8 mouse cellular contexts compared by ENCODE assay signal in the genomic region with DNA sequence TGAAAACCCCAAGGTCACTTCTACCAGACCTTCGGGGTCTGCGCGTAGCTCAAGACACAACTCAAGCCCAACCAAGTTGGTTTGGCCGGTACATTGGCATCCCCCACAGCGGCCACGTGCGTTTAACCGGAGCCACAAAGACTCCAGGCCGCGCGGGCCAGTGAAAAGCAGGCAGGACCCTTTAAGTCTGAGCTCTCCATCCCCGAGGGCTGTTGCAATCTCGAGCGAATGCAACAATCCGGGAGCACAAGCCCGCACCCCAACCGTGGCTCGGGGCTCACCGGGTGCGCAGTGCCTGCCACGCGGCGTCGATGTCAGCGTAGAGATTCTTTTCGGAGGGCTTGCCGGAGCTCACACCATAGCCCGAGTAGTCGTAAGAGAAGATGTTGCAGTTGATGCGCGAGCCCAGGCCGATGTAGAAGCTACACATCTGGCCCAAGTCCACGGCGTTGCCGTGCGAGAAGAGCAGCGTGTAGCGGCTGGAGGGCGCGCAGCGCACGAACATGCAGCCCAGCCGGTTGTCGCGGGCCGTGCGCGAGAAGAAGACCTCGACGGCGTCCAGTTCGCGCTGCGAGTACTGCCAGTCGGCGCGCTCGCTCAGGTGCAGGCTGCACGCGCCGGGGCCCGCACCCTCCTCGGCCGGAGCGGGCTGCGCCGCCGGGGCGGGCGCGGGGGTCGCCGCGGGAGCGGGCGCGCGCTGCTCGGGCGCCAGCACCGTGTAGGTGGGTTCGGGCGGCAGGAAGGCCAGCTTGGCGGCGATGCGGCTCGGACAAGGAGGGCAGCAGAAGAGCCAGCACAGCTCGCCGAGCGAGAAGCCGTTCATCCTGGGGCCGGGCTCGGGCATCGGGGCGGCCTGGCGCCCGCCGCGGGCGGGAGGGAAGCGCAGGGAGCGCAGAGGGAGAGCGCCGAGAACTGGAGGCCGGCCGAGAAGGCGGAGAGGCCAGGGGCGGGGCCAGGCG. TPM values are rescaled to one million over a fixed set of nuclear protein-coding genes. Genes with fewer than 3 reads are reported as not detected.
DNase-seq lines count a peak whose midpoint lies in the region; ATAC-seq and TF ChIP-seq lines count a peak whose summit lies in the region.

Abhd17c (minus strand) TSS at position 893 of the 959 bp plus-strand sequence.

- no peaks in the 10 kb centered on the region for H3K27me3 ChIP-seq in embryonic facial prominence, embryonic 13.5 days
- no peaks in the 10 kb centered on the region for H3K27me3 ChIP-seq in heart, adult 2 months (ENCODE audit: control insufficient read depth, insufficient read depth, low read length)
- no peaks in the 10 kb centered on the region for H3K27me3 ChIP-seq in kidney, adult 2 months (replicated peaks; ENCODE audit: control insufficient read depth, insufficient read depth, low read length)
- no peaks in the 10 kb centered on the region for H3K27me3 ChIP-seq in liver, adult 2 months (ENCODE audit: control insufficient read depth, insufficient read depth, low read length)
- H3K27me3 ChIP-seq in stomach, embryonic 15.5 days (replicated peaks), result no peaks in the 10 kb centered on the region

- intact Hi-C loops in heart, adult 2 months (cut with DNase I), result loop anchor here (5.0 kb wide), 2 partner anchors 34 to 259 kb away; no protein-coding TSS in a partner anchor

- peak within 1 kb of the TSS; percentile 89 for H3K4me3 ChIP-seq in embryonic facial prominence, embryonic 13.5 days
- H3K4me3 ChIP-seq in heart, adult 2 months, result peak within 1 kb of the TSS; percentile 86
- H3K4me3 ChIP-seq in kidney, adult 2 months (ENCODE audit: insufficient read depth, low read depth, low read length), result peak within 1 kb of the TSS; percentile 86
- H3K4me3 ChIP-seq in liver, adult 2 months (ENCODE audit: insufficient read depth, low read depth, low read length), result peak within 1 kb of the TSS; percentile 71
- H3K4me3 ChIP-seq in stomach, embryonic 15.5 days (replicated peaks), result peak within 1 kb of the TSS; percentile 78

- no peaks in the 10 kb centered on the region; the same call in 1 of the 2 replicates for H3K36me3 ChIP-seq in embryonic facial prominence, embryonic 13.5 days
- H3K36me3 ChIP-seq in heart, adult 2 months (ENCODE audit: control insufficient read depth, insufficient read depth, low read length), result no peaks in the 10 kb centered on the region
- no peaks in the 10 kb centered on the region; the same call in 1 of the 2 replicates for H3K36me3 ChIP-seq in kidney, adult 2 months (ENCODE audit: control insufficient read depth, insufficient read depth, low read length)
- H3K36me3 ChIP-seq in liver, adult 2 months (ENCODE audit: control insufficient read depth, insufficient read depth, low read length), result peaks cover 5% of the 10 kb centered on the region; the same call in 1 of the 2 replicates
- 0 out of 2 replicates have a peak, but pooled peaks cover 2% of the 10 kb centered on the region for H3K36me3 ChIP-seq in stomach, embryonic 15.5 days

- no peak for TF ChIP-seq POLR2A in heart, adult 2 months (IDR thresholded peaks at IDR 0.05; ENCODE audit: insufficient read depth, low read depth, low read length)
- no peak for TF ChIP-seq POLR2A in kidney, adult 2 months (IDR thresholded peaks at IDR 0.05; ENCODE audit: low read depth, low read length)
- 0 out of 2 replicates have a peak, but pooled peaks have one; percentile 50 for TF ChIP-seq POLR2A in liver, adult 2 months (IDR thresholded peaks at IDR 0.05; ENCODE audit: extremely low read depth, insufficient read depth, low read length)

- no peaks in the 10 kb centered on the region; the same call in 1 of the 2 replicates for H3K79me2 ChIP-seq in heart, adult 2 months (replicated peaks; ENCODE audit: control insufficient read depth, insufficient read depth, low read length)
- peaks cover 41% of the 10 kb centered on the region for H3K79me2 ChIP-seq in liver, adult 2 months (ENCODE audit: control insufficient read depth, insufficient read depth, low read length)

- TF ChIP-seq EP300 in heart, adult 2 months (IDR thresholded peaks at IDR 0.05; ENCODE audit: insufficient read depth, low read depth, low read length), result no peak

- H3K27ac ChIP-seq in embryonic facial prominence, embryonic 13.5 days, result peak within 1 kb of the TSS; percentile 92
- H3K27ac ChIP-seq in heart, adult 2 months, result peak within 1 kb of the TSS; percentile 68
- H3K27ac ChIP-seq in kidney, adult 2 months (ENCODE audit: insufficient read depth, low read depth, low read length), result peak within 1 kb of the TSS; percentile 90
- H3K27ac ChIP-seq in liver, adult 2 months (replicated peaks; ENCODE audit: insufficient read depth, low read depth, low read length), result peak within 1 kb of the TSS; percentile 90
- H3K27ac ChIP-seq in stomach, embryonic 15.5 days, result peak within 1 kb of the TSS; percentile 94

- H3K9ac ChIP-seq in embryonic facial prominence, embryonic 13.5 days, result peak within 1 kb of the TSS; percentile 92
- H3K9ac ChIP-seq in heart, adult 2 months (ENCODE audit: low read depth, low read length), result peak within 1 kb of the TSS; percentile 85
- H3K9ac ChIP-seq in liver, adult 2 months (ENCODE audit: low read depth, low read length), result peak within 1 kb of the TSS; percentile 98
- H3K9ac ChIP-seq in stomach, embryonic 15.5 days, result peak within 1 kb of the TSS; percentile 97

- WGBS in embryonic facial prominence, embryonic 13.5 days, result 1% methylated on average over 86 of the region's 109 CpGs
- under 1% methylated on average over 106 of the region's 109 CpGs for WGBS in heart, adult 2 months
- under 1% methylated on average over 109 of the region's 109 CpGs for WGBS in kidney, adult 2 months
- WGBS in liver, adult 2 months, result under 1% methylated on average over 108 of the region's 109 CpGs
- under 1% methylated on average over 99 of the region's 109 CpGs for WGBS in stomach, embryonic 15.5 days

- peak; percentile 55 for DNase-seq in 416B (ENCODE audit: low read depth)
- peak; percentile 35 for DNase-seq in adrenal gland, adult 8-10 months
- DNase-seq in heart, adult 2 months, result peak; percentile 65 to 68
- DNase-seq in kidney, adult 2 months, result no peak
- no peak for DNase-seq in liver, adult 2 months (ENCODE audit: extremely low read depth, low read depth, low spot score)
- DNase-seq in neural tube, embryonic 10.5 days (ENCODE audit: extremely low spot score, low spot score), result peak; percentile 79

- no peaks in the 10 kb centered on the region for H3K9me3 ChIP-seq in embryonic facial prominence, embryonic 13.5 days
- no peaks in the 10 kb centered on the region for H3K9me3 ChIP-seq in stomach, embryonic 15.5 days

- H3K4me1 ChIP-seq in embryonic facial prominence, embryonic 13.5 days, result peaks cover 32% of the 10 kb centered on the region
- H3K4me1 ChIP-seq in heart, adult 2 months (ENCODE audit: control insufficient read depth, insufficient read depth, low read length), result peaks cover 2% of the 10 kb centered on the region; the same call in 1 of the 2 replicates
- peaks cover 25% of the 10 kb centered on the region; the same call in 1 of the 2 replicates for H3K4me1 ChIP-seq in kidney, adult 2 months (ENCODE audit: control insufficient read depth, insufficient read depth, low read length)
- peaks cover 19% of the 10 kb centered on the region for H3K4me1 ChIP-seq in liver, adult 2 months (ENCODE audit: control insufficient read depth, insufficient read depth, low read length)
- peaks cover 9% of the 10 kb centered on the region for H3K4me1 ChIP-seq in stomach, embryonic 15.5 days

- H3K4me2 ChIP-seq in embryonic facial prominence, embryonic 13.5 days, result peak within 1 kb of the TSS; percentile 93
- H3K4me2 ChIP-seq in stomach, embryonic 15.5 days, result peak within 1 kb of the TSS; percentile 76

- ATAC-seq in embryonic facial prominence, embryonic 13.5 days (ENCODE audit: insufficient number of reproducible peaks, insufficient read depth, low FRiP score, low TSS enrichment, low read depth), result peak; percentile 60
- ATAC-seq in stomach, embryonic 15.5 days (ENCODE audit: insufficient read depth, low FRiP score, low read depth), result peak; percentile 78

- no peak for TF ChIP-seq CTCF in heart, adult 2 months (IDR thresholded peaks at IDR 0.05)
- no peak for TF ChIP-seq CTCF in kidney, adult 2 months (conservative IDR thresholded peaks at IDR 0.05; ENCODE audit: insufficient read depth, insufficient read length, low read depth, low read length)
- TF ChIP-seq CTCF in liver, adult 2 months (IDR thresholded peaks at IDR 0.05; ENCODE audit: low read depth, low read length), result no peak

RNA-seq across cellular contexts. Expression of gene Abhd17c, which starts in this region (rescaled TPM):
- total RNA-seq in adrenal gland, adult 8-10 months (2022), result 10 to 100 TPM; 26.2 to 32.3 (median 29.8) TPM
- polyA plus RNA-seq in embryonic facial prominence, embryonic 13.5 days (2015; fragmentation: Nextera tagmentation; extraction: Ambion mirVana), result 11.7 and 26.0 TPM in 2 replicates
- 10 to 100 TPM; 32.7 to 34.8 TPM for total RNA-seq in heart, adult 2 months (2021)
- 29.5 and 40.8 TPM in 2 replicates for polyA plus RNA-seq in heart, adult 2 months (2012; rRNA removed)
- 151 and 179 TPM in 2 replicates for polyA plus RNA-seq in kidney, adult 2 months (2012; rRNA removed)
- 32.4 and 49.3 TPM in 2 replicates for total RNA-seq in liver, adult 2 months (2014; rRNA removed)
- 102 and 104 TPM in 2 replicates for polyA plus RNA-seq in liver, adult 2 months (2012; rRNA removed)
- polyA plus RNA-seq in stomach, embryonic 15.5 days (2015; fragmentation: Nextera tagmentation; extraction: Ambion mirVana), result 63.7 and 65.5 TPM in 2 replicates

Comparison
In these comparisons a context has a peak if more than half of its experiments do, and no peak if none do; other contexts are left out.
1. DNase-seq: peak in 416B (single experiment), adrenal gland, adult 8-10 months (single experiment), heart, adult 2 months (2 of 2) and neural tube, embryonic 10.5 days (single experiment); none in kidney, adult 2 months (single experiment) and liver, adult 2 months (single experiment).
2. Peak in every context shown above with its lines, with median percentiles within 50 percentile points of each other: H3K27ac ChIP-seq, H3K4me3 ChIP-seq and H3K9ac ChIP-seq.